Mouse (Mus musculus) cerebellum, adult 11 months (tissue): Measurements from ENCODE around the gene Mc3r.

ENCODE experiments used
- DNase-seq: peaks from one replicate; pipeline ENCODE4 v3.0.0; 2022

Mc3r gene

DNA sequence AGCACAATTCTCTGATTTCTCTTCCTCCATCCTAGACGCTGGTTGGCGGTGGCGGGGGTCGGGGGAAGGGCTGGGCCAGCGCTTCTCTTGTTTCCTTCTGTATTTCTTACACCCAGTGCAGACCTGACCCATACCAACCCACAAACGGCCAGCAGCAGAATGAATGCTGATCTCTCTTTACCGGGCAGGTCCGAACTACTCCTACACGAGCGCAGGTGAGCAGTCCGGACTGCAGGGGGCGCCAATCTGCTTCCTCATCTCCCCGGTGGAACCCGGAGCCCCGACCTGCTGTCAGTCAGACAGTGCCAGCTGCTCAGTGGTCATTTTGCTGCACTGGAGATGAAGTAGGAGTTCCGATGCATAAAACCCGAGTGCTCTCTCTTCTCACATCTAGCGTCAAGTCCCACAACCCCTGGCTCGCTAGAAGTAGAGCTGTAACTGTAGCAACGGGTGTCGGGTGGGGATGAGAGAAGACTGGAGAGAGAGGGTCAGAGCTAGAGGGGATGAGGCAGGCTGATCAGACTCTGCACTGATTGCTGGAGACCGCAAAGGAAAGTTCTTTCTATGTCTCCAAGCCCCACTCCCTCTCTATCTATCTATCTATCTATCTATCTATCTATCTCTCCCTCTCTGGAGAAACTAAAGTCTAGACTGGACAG is at the start of gene Mc3r:
TSS of gene Mc3r (plus strand) at position 387 of the 659 bp plus-strand sequence.
- DNase-seq, result peak; percentile 9

DNA sequence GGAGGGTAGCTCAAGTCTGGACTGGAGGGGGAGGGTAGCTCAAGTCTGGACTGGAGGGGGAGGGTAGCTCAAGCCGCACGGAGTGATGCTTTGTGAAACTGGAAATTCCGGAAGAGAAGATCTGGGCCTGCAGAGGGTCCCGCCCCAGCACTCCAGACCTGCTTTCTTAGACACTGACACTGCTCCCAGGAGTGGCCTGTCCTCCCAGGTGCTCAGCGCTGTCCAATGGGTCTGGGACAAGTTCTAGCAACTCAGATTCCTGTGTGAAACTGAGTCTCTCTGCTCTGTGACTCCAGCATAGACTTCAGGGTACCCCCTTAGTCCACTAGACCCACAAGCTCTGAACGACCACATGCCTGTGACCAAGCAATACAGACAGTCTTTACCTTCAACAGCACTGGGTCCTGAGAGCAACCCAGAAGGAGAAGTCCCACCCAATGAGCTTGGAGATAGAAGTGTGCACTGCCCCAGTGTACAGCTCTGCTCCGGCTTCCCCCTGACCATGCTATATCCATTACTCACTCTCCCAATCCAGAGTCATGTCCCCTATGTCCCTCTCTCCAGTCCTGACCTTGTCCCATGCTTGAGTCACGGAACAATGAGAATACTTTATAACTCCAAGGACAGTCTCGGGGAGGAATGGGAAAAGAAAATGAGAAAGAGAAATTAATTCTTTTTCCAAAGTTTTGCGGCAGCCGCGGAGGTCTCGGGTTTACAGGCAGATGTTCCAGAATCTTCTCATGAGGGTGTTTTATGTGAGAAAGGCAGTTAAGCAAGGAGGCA is 46.1 kb upstream of the Mc3r start:
- no peak for DNase-seq

DNA sequence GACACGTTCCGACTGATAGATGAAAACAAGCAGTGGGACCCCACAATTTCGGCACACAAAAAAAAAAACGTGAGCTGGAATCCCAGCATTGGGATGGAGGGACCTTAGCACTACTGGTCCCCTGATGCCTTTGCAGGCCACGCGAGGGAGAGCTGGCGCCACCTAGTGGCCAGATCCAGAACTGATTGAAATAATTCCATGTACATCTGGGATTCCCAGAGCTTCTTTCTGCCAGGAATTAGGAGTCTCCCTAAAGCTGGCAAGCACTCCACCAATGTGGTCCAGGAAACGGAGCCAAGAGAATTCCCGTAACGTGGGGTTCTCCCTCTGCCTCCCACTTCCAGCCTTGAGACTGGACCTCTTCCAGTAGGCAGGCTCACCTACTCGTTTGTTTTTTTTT is 41.3 kb upstream of the Mc3r start:
- DNase-seq, result peak; percentile 71

DNA sequence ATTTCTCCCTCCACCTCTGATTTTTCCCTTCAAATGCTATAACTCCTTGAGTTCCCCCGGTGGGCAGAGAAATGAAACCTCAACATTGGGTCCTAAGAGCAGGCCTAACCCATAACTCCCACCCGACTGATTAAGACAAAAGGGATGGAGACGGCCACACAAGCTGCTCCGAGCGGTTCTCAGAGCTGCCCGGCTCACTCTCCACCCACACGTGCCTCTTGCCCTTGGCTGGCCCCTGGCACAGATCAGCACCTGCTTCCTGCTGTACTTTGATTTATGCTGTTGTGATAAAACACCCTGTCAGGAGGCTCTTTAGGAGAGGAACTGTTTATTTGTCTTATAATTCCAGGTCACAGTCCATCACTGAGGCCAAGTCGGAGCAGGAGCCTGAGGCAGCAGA is 34.8 kb upstream of the Mc3r start:
- DNase-seq, result no peak

DNA sequence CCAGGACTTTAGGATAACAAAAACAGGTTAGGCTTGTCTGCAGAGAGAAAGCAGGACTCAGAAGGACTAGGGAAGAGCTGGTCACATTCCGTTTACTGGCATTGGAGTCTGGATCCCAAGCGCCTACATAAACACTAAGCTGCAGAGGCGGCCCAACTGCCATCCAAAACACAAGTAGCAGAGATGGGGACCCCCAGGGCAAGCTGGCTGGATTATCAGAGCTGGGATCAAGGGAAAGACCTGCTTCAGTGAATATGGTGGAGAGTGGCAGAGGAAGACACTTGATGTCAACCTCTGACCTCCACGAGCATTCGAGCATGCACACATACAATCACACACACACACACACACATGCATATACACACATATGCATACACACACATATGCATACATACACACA is 34.0 kb upstream of the Mc3r start:
- no peak for DNase-seq

DNA sequence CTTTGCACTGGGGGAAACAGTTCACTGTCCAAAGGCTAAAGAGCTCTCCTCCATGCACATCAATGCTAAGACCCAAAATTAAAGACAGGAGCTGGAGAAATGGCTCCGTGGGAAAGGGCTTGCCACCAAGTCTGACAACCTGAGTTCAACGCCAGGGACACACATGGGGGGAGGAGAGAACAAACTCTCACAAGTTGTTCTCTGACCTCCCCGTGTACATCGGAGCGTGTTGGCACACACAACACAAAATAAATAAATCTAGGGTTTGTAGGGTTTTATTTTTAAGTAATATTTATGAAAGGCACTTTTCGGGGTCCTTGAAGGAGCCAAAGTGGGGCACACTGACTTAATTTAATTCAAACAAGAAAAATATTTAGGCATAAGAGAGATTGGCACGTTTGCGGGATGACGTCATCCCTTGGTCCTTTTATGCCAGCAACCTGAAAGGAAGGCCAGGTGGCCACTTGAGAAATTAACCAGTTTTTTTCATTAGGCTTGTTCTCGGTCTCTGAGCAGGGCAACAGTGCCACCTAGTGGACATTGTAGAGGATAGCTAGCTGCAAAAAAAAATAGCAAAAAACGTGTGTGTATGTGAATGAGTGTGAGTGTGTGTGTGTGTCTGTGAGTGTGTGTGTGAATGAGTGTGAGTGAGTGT is 32.7 kb upstream of the Mc3r start:
- peak; percentile 66 for DNase-seq

DNA sequence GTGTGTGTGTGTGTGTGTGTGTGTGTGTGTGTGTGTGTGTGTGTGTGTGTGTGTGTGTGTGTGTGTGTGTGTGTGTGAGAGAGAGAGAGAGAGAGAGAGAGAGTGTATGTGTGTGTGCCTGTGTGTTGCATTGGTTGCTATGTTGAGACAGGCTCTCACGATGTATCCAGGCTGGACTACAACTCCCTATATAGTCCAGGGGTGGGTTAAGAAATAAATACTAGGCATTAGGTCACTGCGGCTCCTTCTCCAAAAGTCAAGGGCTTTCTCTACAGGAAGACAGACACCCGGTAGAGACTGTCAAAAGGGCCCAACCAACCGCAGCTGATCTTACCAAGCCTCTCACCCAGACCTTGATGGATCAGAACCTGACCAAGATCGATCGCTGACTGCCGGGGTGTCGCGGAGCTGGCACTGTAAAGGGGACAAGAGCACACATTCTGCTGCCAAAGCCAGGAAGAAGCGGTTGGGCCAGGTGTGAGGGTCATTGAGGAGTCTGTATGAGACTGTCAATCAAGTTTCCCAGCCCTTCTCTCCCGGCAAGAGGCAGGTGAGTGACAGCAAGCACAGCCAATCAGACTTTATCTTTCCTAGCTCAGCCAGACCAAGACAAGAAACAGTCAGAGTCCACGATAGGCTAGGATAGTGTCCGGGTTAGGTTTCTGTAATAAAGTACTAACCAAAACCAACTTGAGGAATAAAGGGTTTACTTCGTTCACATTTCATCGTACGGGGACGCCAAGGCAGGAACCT is 32.0 kb upstream of the Mc3r start:
- no peak for DNase-seq

DNA sequence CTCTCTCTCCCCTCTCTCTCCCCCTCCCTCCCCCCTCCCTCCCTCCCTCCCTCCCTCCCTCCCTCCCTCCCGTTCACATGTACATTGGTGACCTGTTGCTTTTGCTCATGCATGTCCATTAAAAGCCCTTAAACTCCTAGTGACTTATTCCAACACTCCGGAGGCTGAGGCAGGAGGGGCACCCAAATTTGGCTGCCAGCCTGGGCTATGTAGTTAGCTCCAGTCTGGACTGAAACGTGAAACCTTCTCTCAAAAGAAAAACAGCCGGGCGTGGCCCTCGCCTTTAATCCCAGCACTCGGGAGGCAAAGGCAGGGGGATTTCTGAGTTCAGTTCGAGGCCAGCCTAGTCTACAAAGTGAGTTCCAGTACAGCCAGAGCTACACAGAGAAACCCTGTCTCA is 30.4 kb upstream of the Mc3r start:
- no peak for DNase-seq

DNA sequence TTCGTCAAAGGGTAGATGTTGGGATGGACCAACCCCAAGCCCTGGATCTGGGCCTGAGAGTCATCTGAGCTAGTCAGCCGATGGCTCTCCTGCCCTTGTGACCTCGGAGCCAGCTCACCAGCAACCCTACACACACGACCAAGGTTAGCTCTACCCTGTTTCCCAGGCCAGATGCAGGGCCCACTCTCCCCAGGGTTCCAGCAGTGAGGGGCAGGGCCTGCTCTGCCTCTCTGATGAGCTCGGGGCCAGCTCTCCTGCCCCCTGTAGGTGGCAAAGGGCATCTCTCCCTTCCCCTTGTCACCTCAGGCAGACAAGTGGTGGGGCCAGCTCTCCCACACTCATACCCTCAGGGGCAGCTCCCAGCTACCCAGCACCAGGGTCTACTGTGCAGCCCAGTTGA is 29.1 kb upstream of the Mc3r start:
- DNase-seq, result no peak

- DNase-seq, result peak; percentile 49
Measured at GRCm38 (mm10) chr2:172221656-172222393, 26.5 kb upstream of the Mc3r start.

GRCm38 (mm10) chr2:172222394-172222785 is 25.9 kb upstream of the Mc3r start:
- peak; percentile 77 for DNase-seq

GRCm38 (mm10) chr2:172222891-172223290 is 25.4 kb upstream of the Mc3r start:
- peak; percentile 8 for DNase-seq

DNA sequence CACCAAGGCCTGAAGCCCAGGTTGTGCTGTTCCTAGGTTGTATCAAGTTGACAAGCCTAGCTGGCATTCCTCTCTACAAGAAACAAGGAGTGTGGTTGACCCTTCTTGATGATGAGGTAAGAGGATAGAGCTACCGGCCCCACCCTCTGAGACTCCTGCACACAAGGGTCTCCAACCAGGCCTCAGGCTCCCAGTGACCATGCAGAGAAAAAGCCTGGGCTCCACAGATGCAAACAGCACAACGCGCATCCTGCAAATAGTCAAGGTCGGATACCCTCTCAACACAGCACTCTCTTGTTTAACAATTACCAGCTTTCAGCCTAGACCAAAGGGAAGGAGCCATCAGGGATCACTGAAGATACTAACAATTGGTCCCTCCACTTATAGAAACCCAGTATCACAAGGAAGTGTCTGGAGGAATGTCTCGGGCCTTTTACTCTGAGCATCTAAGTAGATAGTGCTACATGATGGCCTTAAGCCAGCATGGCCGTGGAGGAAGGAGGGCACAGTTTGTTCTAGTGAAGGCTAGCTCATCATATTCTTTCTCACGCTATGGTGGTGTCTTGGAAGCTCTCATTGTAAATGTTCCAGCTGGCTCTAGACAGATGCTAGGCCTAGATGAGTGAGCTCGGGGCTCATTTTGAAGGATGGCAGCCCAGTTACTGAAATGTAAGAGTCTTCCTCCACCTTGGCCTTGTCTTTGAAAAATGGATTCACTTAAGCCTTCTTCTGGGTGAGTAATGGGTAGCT is 24.7 kb upstream of the Mc3r start:
- DNase-seq, result no peak

GRCm38 (mm10) chr2:172226945-172227344 is 21.3 kb upstream of the Mc3r start:
- DNase-seq, result no peak

GRCm38 (mm10) chr2:172227808-172228207 is 20.5 kb upstream of the Mc3r start:
- no peak for DNase-seq

DNA sequence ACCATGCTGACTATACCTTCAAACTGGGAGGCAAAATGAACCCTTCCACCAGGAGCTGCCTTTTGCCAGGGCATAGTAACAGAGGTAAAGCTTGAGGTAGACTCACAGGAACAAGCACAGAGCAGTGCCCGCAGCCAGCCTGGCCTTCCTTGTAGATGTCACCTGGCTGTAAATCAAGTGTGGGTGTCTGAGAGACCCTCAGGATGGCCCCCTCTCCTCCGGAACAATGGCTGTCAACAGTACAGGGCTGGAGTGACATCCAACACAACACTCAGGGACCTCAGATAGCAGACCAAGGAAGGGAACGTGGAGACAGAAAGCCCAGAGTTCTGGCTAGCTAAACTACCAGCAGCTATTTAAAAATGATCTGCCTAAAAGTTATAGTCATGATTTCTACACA is 19.1 kb upstream of the Mc3r start:
- no peak for DNase-seq

GRCm38 (mm10) chr2:172230126-172230525 is 18.2 kb upstream of the Mc3r start:
- no peak for DNase-seq

DNA sequence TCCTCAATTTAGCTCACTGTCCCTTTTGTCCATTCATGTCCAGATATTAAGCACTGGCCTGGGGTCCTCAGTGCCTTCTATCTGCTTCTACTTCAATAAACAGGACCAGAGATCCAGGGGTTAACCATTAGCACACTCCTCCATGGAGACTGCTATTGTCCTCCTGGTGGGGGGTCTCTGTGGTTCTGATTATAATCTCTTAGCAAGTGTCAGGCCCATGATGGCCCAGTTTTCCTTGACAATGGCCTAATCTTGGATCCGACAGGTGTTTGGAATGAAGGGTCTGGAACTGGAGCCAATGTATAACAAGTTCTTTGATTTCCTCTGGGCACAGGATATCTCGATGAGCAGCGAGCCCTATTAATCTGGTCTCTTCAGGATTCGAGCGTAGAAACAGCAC is 10.1 kb upstream of the Mc3r start:
- DNase-seq, result no peak

DNA sequence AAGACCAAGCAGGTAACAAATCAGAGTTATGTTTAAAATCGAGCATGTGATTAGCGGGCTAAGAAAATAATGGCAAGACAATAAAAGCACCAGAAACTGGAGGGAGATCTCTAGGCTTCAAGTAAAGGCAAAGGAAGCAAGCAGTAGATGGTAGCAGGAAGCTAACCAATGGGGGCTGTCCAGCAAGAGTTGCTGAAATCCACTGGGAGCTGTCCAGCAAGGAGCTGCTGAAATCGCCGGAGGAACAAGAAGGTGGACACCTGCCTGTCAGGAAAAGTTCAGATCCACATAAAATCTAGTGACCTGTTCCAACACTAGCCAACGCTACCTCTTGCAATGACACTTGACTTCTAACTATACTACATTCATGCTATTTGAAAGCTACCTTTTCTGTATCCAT is 7.3 kb upstream of the Mc3r start:
- DNase-seq, result no peak

GRCm38 (mm10) chr2:172245497-172245896 is 2.8 kb upstream of the Mc3r start:
- DNase-seq, result no peak

DNA sequence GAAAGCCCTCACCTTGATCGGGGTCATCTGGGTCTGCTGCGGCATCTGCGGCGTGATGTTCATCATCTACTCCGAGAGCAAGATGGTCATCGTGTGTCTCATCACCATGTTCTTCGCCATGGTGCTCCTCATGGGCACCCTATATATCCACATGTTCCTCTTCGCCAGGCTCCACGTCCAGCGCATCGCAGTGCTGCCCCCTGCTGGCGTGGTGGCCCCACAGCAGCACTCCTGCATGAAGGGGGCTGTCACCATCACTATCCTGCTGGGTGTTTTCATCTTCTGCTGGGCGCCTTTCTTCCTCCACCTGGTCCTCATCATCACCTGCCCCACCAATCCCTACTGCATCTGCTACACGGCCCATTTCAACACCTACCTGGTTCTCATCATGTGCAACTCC is 1.0 kb downstream of the Mc3r start:
- DNase-seq, result no peak

GRCm38 (mm10) chr2:172256418-172256817 is 8.1 kb downstream of the Mc3r start:
- no peak for DNase-seq
